Mouse (Mus musculus) erythroblast, embryonic 14.5 days (primary cell): ENCODE measurements around the gene Olfml2b. TPM values are rescaled to one million over a fixed set of nuclear protein-coding genes. Genes with fewer than 3 reads are reported as not detected.
A peak's percentile ranks its signal among the peaks of the same experiment; 100 is the strongest.

ENCODE experiments used
- H3K27me3 ChIP-seq: 2 replicates; pipeline ENCODE4 v1.6.1; 2012; ENCODE audit warnings: inconsistent platforms; ENCODE audit not compliant: control insufficient read depth
- H3K36me3 ChIP-seq: 2 replicates; pipeline ENCODE4 v1.6.1; 2012; ENCODE audit warnings: mild to moderate bottlenecking, inconsistent platforms; ENCODE audit not compliant: control insufficient read depth
- H3K4me1 ChIP-seq: 2 replicates; pipeline ENCODE4 v1.6.1; 2012; ENCODE audit warnings: inconsistent platforms; ENCODE audit not compliant: control insufficient read depth
- H3K4me3 ChIP-seq: replicated peaks from 2 replicates; pipeline ENCODE3; 2012; ENCODE audit warnings: moderate library complexity, mild to moderate bottlenecking, inconsistent platforms
- H3K9me3 ChIP-seq: 2 replicates; pipeline ENCODE4 v1.6.1; 2012; ENCODE audit warnings: low read length, inconsistent platforms, mixed read lengths; ENCODE audit not compliant: control insufficient read depth
- GATA1 ChIP-seq: IDR thresholded peaks from 2 replicates; pipeline ENCODE4 v1.6.1; 2012; ENCODE audit warnings: low read length, inconsistent platforms, mixed read lengths
- TAL1 ChIP-seq: IDR thresholded peaks from 3 replicates; pipeline ENCODE4 v1.6.1; 2012; ENCODE audit warnings: low read length, inconsistent platforms, mixed read lengths
- polyA plus RNA-seq: library from polyadenylated mRNA; stranded (reverse); fragments of >175 nt; gene quantifications from 2 replicates; pipeline ENCODE4 v1.2.3, GENCODE M21; 2012

Gene Olfml2b
- polyA plus RNA-seq, result not detected in 2 replicates

DNA sequence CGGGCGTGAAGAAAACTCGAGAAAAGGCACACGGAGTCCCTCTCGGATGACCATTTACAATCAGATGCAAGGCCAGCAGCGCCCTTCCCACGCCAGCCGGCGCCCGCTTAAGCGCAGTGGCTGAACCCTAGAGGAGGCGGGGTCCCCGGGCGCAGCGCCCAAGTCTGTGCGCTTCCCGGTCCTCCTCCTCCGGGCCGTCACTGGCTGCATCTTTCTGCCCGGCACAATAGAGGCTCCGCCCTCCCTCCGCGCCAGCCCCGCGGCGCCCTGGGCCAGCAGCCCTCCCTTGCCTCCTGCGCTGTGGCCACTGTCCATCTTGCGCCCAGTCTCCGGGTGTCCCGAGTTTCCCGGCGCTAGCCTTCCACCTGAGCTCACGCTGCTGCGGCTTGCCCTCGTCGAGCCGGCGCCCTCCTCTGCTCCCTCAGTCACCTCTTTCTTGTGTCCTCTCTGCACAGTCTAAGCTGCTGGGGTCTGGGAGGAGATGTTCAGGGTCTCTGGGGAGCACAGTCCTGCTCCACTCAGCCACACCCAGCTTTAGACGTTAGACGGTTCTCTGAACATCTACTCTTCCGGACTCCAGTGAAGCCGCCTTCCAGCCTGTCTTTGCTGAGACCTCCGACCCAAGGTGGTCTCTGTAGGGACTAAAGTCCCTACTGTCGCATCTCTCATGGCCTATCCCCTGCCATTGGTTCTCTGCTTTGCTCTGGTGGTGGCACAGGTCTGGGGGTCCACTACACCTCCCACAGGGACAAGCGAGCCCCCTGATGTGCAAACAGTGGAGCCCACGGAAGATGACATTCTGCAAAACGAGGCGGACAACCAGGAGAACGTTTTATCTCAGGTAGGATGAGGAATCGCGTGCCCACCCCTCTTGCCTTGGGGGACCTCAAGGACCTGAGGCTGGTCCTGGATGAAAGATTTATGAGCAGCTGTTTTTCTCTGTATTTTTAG is at the start of gene Olfml2b:
Olfml2b (plus strand) TSS at position 278 of the 951 bp plus-strand sequence.
- peaks cover 32% of the 10 kb centered on the region for H3K27me3 ChIP-seq
- H3K4me3 ChIP-seq, result peak within 1 kb of the TSS; percentile 19
- H3K4me1 ChIP-seq, result peaks cover 4% of the 10 kb centered on the region
- H3K36me3 ChIP-seq, result no peaks in the 10 kb centered on the region
- H3K9me3 ChIP-seq, result no peaks in the 10 kb centered on the region
- no peak for TF ChIP-seq GATA1
- TF ChIP-seq TAL1, result no peak

DNA sequence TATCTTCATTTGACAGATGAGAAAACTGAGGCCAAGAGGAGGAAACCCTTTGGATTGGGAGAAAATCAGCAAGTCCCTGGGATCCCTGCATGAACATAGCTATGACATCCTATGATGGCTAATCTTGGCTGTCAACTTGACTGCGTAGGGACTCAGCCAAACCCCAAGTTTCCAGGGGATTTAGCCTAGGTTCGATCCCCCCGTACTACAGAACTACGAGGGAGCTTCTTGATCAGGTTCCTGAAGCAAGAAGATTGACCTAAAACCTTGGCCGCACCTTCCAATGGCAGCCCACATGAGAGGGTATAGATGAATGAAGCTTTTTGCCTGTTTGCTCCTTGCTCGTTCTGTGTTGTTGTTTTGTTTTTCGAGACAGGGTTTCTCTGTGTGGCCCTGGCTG is 49.8 kb upstream of the Olfml2b start:
- TF ChIP-seq TAL1 (no peak), GATA1 (no peak)
- no peaks in the 10 kb centered on the region for H3K36me3 ChIP-seq
- peaks cover 10% of the 10 kb centered on the region for H3K4me1 ChIP-seq
- H3K27me3 ChIP-seq, result peaks cover 23% of the 10 kb centered on the region
- H3K9me3 ChIP-seq, result peaks cover 12% of the 10 kb centered on the region
- no peak overlapping the region for H3K4me3 ChIP-seq

DNA sequence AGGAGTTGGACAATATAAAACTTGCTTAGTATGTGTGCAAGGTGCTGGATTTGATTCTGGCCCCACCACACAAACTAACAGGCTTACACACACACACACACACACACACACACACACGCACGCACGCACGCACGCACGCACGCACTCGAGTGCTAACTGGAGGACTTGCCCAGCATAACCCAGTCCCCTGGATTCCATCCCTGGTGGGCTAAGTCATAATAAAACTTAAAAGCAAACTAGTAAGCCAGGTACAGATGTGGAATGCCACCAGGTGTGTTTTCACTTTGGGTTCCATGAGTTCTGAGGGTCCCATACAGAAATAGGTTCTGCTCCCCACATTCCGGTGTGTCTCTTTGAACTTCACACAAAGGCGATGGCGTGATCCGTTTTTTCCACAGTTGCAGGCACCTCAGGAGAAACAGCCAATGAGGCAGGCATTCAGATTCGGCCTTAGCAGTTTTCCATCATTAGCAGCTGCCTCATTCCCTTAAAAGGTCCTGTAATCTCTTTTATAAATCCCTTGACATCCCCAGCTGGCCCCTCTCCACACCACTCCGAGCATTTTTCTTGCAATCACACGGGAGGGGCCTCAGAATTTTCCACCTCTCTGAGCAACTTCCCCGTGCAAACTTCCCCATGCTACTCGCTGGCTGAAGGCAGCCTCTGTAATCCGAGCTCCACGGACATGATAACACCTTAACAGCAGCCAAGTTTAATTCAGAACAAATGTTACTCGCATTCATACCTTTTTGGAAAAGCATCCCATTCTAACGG is 38.9 kb upstream of the Olfml2b start:
- Histone ChIP-seq H3K4me1 (peaks cover 21% of the 10 kb centered on the region), H3K4me3 (no peak overlapping the region), H3K27me3 (0 out of 2 replicates have a peak, but pooled peaks cover 2% of the 10 kb centered on the region), H3K36me3 (no peaks in the 10 kb centered on the region; the same call in 1 of the 2 replicates), H3K9me3 (no peaks in the 10 kb centered on the region)
- TF ChIP-seq TAL1 (no peak), GATA1 (no peak)

DNA sequence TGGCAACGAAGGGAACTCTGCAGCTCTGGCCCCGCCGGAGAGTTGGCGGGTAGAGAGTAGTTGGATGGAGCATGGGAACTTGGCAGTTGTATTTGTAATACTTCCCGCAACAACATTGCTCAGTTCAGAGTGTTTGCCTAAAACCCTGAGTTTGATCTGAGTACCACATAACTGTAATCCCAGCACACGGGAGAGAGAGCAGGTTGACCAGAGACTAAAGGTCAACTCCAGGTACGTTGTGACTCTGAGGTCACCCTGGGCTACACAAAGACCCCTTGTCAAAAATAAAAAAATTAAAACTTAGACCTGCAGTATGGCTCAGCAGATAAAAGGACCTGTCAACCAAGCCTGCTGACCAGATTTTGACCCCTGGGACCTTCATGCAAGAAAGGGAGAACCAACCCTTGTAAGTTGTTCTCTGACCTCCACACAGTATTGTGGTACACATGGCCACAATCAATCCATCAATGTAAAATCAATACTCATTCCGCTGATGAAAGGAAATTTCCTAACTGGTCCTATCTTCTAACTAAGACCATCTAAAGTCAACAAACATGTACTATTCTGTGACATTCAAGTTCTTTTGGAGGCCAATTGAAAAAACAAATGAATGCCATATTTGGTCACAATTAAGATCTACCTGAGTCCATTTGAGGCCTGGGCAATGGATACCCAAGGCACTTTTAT is 37.0 kb upstream of the Olfml2b start:
- no peaks in the 10 kb centered on the region; the same call in 1 of the 2 replicates for H3K36me3 ChIP-seq
- no peaks in the 10 kb centered on the region for H3K27me3 ChIP-seq
- TF ChIP-seq TAL1 (no peak), GATA1 (no peak)
- H3K4me1 ChIP-seq, result peaks cover 41% of the 10 kb centered on the region
- H3K9me3 ChIP-seq, result no peaks in the 10 kb centered on the region
- no peak overlapping the region for H3K4me3 ChIP-seq

DNA sequence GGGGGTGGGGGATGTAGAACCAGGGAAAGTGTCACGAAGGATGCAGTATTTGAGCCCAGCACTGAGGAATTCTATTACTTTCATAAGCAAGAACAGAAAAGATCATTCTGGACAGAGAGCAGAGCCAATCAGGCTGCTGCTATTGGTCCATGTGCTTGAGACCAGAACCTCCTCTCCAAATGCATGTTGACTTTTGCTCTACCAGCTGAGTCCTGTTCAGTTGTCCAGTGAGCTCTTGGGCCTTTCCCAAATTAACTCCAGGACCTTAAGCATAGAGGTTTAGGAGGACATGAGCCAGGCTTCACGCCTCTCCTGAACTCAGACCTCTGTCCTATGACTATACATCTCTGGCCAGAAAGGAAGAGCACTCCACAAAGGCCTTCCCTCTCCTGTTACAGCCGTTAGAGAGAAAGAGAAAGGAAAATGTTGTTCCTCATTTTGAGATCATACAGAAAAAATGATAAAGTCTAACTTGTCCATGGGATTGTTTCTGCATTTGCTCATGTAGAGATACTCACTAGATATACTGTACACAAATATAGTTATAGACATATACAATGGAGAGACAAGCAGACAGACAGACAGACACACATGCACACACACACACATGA is 35.8 kb upstream of the Olfml2b start:
- Histone ChIP-seq H3K9me3 (no peaks in the 10 kb centered on the region), H3K27me3 (no peaks in the 10 kb centered on the region), H3K4me3 (no peak overlapping the region), H3K4me1 (peaks cover 50% of the 10 kb centered on the region), H3K36me3 (no peaks in the 10 kb centered on the region; the same call in 1 of the 2 replicates)
- TF ChIP-seq TAL1 (no peak), GATA1 (no peak)

DNA sequence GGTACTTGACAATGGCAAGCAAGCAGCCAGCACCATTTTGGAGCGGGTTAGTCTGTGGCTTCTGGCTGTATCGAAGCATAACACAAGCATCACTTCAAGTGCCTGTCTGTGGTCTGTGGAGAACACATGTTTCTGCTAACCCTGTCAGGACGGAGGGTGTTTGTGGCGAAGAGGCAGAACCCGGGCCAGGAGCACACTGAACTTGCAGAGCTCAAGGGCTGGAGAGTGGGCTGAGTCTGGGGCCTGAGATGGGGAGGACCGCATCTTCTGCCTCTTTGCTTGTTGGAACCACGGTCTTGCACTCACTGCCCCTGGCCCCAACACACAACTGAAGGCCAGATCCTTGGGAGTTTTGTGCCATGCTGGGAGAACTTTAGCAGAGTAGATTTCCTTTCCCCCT is 34.5 kb upstream of the Olfml2b start:
- TF ChIP-seq GATA1, result no peak
- no peak for TF ChIP-seq TAL1
- Histone ChIP-seq H3K4me3 (no peak overlapping the region), H3K4me1 (peaks cover 50% of the 10 kb centered on the region), H3K27me3 (no peaks in the 10 kb centered on the region), H3K36me3 (no peaks in the 10 kb centered on the region; the same call in 1 of the 2 replicates), H3K9me3 (no peaks in the 10 kb centered on the region)

DNA sequence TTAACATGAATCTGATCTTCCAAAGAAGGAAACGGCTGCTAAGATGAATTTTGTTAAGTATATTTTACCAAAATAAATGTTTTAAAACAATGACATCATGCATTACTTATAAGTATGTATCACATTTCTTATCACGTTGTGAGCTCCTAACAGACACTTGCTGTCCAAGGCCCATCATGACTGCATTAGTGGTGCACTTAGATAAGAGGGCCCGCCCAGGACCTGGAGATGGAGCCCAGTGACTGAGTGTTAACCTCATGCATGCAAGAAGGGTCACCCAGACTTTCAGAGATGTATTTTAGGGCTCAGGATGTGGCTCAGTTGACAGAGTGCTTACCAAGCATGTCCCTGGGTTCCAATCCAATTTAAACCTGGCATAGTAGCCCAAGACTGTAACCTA is 34.0 kb upstream of the Olfml2b start:
- H3K4me1 ChIP-seq, result peaks cover 50% of the 10 kb centered on the region
- no peaks in the 10 kb centered on the region for H3K27me3 ChIP-seq
- H3K4me3 ChIP-seq, result peak overlapping the region; percentile 23
- H3K9me3 ChIP-seq, result no peaks in the 10 kb centered on the region
- H3K36me3 ChIP-seq, result no peaks in the 10 kb centered on the region; the same call in 1 of the 2 replicates
- peak; percentile 89 for TF ChIP-seq GATA1
- TF ChIP-seq TAL1, result peak; percentile 85

DNA sequence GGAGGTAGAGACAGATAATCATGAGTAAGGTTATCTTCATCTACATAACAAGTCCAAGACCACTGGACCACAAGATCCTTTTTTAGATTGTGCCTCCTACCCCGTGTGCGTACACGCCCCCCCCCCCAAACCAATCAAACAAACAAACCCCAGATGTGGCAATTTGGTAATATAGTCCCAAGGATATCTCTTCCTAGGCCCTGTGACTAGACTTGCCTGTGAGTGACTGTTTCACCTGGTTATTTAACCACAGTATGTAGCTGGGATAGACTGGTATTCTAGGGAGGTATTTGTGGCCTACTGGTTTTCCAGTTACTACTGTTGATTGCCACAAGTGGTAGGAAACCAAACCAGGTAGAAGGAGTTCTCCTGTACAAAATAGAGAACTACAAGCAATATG is 33.6 kb upstream of the Olfml2b start:
- TF ChIP-seq GATA1 (no peak), TAL1 (no peak)
- Histone ChIP-seq H3K36me3 (no peaks in the 10 kb centered on the region; the same call in 1 of the 2 replicates), H3K9me3 (no peaks in the 10 kb centered on the region), H3K4me1 (peaks cover 50% of the 10 kb centered on the region), H3K4me3 (peak overlapping the region; percentile 23), H3K27me3 (no peaks in the 10 kb centered on the region)
